Mouse (Mus musculus) liver, embryonic 14.5 days (tissue): ENCODE data around the gene Tap1. TPM values are rescaled to one million over a fixed set of nuclear protein-coding genes. Genes with fewer than 3 reads are reported as not detected.
"Not testable (repeated sequence)": the region's sequence is repeated elsewhere in the genome, so short reads cannot be mapped to it uniquely, and the experiment has no call there.

Source experiments
- ATAC-seq: fragments of 200-750 bp; cut with Nextera tagmentation; 2 replicates; pipeline ENCODE4 v1.8.0; 2017; ENCODE audit warnings: moderate number of reproducible peaks, mild to moderate bottlenecking, moderate library complexity; ENCODE audit not compliant: insufficient read depth
- DNase-seq, 3 experiments: peaks; one replicate each; pipeline ENCODE4 v3.0.0-alpha.2; 2012 to 2013; ENCODE audit warnings: low read depth in 3 of 3, low spot score in 3 of 3
- H3K27ac ChIP-seq: fragments of 300-500 bp; sonication (generic); 2 replicates; pipeline ENCODE4 v1.5.1; 2014; ENCODE audit warnings: moderate library complexity, mild to moderate bottlenecking, control low read depth, inconsistent platforms
- H3K27me3 ChIP-seq: fragments of 300-500 bp; sonication (generic); 2 replicates; pipeline ENCODE4 v1.6.1; 2014; ENCODE audit warnings: mild to moderate bottlenecking, low read length, moderate library complexity; ENCODE audit not compliant: control insufficient read depth, insufficient read depth
- H3K36me3 ChIP-seq: fragments of 300-500 bp; sonication (generic); replicated peaks from 2 replicates; pipeline ENCODE4 v1.6.1; 2014; ENCODE audit warnings: low read depth; ENCODE audit not compliant: control insufficient read depth, insufficient read depth
- H3K4me1 ChIP-seq, 2 experiments: fragments of 200-500 bp in 1 of 2; fragments of 300-500 bp in 1 of 2; sonication (generic) in 1 of 2; replicated peaks; 2 replicates each; pipeline ENCODE4 v1.6.1; 2012 to 2014; ENCODE audit warnings: antibody characterized with exemption in 1 of 2, inconsistent platforms in 1 of 2, low read length in 1 of 2; ENCODE audit not compliant: control insufficient read depth in 2 of 2, insufficient read depth in 2 of 2
- H3K4me2 ChIP-seq: fragments of 300-500 bp; sonication (generic); 2 replicates; pipeline ENCODE4 v1.6.1; 2014; ENCODE audit warnings: low read depth, mild to moderate bottlenecking, control low read depth, moderate library complexity
- H3K4me3 ChIP-seq, 2 experiments: fragments of 200-500 bp in 1 of 2; fragments of 300-500 bp in 1 of 2; sonication (generic) in 1 of 2; 2 replicates each; pipeline ENCODE4 v1.5.1; 2012 to 2014; ENCODE audit warnings: low read depth in 2 of 2, low read length in 2 of 2, mild to moderate bottlenecking in 2 of 2, control low read depth in 1 of 2, inconsistent platforms in 1 of 2, moderate library complexity in 1 of 2; ENCODE audit not compliant: insufficient read depth in 1 of 2
- H3K9ac ChIP-seq: fragments of 300-500 bp; sonication (generic); replicated peaks from 2 replicates; pipeline ENCODE4 v1.6.1; 2014; ENCODE audit warnings: mild to moderate bottlenecking, control low read depth, moderate library complexity
- H3K9me3 ChIP-seq: fragments of 300-500 bp; sonication (generic); 2 replicates; pipeline ENCODE4 v1.6.1; 2016; ENCODE audit warnings: low read length, mixed read lengths; ENCODE audit not compliant: control insufficient read depth
- CTCF ChIP-seq: IDR thresholded peaks from 2 replicates; pipeline ENCODE4 v1.5.1; 2016; ENCODE audit warnings: antibody characterized with exemption, low read depth, control low read depth
- EP300 ChIP-seq: IDR thresholded peaks from 2 replicates; pipeline ENCODE4 v1.6.1; 2016; ENCODE audit warnings: antibody characterized with exemption, low read depth
- WGBS: fragments of 180-500 bp; shearing (Covaris S2); extraction: QIAGEN DNeasy Blood & Tissue Kit; methylation state at CpG from one replicate; pipeline ENCODE4 v1.1.7; 2014; ENCODE audit not compliant: insufficient replicate concordance; 5-methylcytosine and 5-hydroxymethylcytosine counted together
- polyA plus RNA-seq, 2 experiments: library from polyadenylated mRNA; depleted of rRNA in 1 of 2; stranded (reverse) in 1 of 2; unstranded in 1 of 2; fragments of >200 nt; fragmentation: Nextera tagmentation in 1 of 2; extraction: Ambion mirVana in 1 of 2; gene quantifications; 2 replicates each; pipeline versions ENCODE4 v1.2.1 to v1.2.3; 2012 to 2014

The Tap1 gene
- polyA plus RNA-seq, 2 experiments: 1.9 to 2.5 TPM

DNA sequence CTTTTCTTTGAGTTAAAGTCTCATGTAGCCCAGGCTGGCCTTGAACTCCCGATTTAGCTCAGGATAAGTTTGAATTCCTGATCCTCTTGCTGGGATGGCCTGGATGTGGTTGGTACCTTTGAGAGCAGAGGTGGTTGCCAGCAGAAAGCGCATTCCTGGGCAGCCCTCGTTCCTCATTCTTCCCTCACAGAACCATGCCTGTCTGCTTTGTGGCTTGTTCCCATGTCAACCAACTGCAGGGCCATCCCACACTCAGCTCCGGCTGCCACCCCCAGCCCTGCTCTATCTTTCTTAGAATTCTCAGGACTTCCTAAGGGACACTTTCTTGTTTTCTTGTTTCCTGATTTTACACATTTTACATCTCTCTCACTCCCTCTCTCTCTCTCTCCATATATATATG is 45.9 kb upstream of the Tap1 start:
- Histone ChIP-seq H3K4me3 (no peak overlapping the region), H3K9ac (no peak overlapping the region), H3K36me3 (no peaks in the 10 kb centered on the region), H3K27me3 (peaks cover 19% of the 10 kb centered on the region), H3K4me1 (peaks cover 3 to 10% of the 10 kb centered on the region in 2 experiments; a peak in 3 of 4 replicates), H3K27ac (no peak overlapping the region), H3K9me3 (no peaks in the 10 kb centered on the region), H3K4me2 (no peak overlapping the region)
- TF ChIP-seq EP300 (no peak), CTCF (no peak)
- ATAC-seq (no peak), DNase-seq (no peak)
- WGBS: 41% methylated on average over 4 of the region's 4 CpGs

DNA sequence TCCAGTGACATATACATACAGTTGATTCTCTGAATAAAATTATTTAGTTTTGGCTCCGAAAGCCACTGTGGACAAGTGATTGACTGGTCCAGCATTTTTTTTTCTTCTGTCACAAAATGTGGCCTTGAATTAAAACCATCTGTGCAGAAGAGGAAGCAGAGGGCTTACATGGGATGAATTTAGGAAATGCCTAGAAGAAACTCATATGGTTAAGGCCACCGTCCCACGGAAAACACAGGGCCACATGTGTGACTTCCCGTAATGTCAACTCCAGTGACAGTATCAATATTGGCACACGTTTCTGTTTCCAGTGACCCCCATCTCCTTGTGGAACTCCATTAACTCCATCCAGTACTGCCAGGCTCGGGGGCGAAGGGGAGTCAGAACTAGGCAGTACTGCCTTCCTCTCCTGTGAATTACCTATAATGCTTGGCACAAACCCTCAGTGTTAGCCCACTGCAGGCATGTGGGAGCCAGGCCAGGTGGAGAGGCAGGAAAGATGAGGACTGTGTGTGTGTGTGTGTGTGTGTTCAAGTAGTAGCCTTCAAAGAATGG is 44.8 kb upstream of the Tap1 start:
- no peaks in the 10 kb centered on the region for H3K36me3 ChIP-seq
- H3K4me3 ChIP-seq: no peak overlapping the region
- H3K27ac ChIP-seq: no peak overlapping the region
- 54% methylated on average over 7 of the region's 7 CpGs for WGBS
- no peak overlapping the region for H3K9ac ChIP-seq
- H3K9me3 ChIP-seq: no peaks in the 10 kb centered on the region
- peaks cover 3 to 10% of the 10 kb centered on the region in 2 experiments; a peak in 3 of 4 replicates for H3K4me1 ChIP-seq
- peaks cover 19% of the 10 kb centered on the region for H3K27me3 ChIP-seq
- ATAC-seq: no peak
- no peak for TF ChIP-seq CTCF
- no peak for TF ChIP-seq EP300
- no peak overlapping the region for H3K4me2 ChIP-seq
- no peak for DNase-seq

- 10% methylated on average over 7 of the region's 7 CpGs for WGBS
- Histone ChIP-seq H3K36me3 (no peaks in the 10 kb centered on the region), H3K9me3 (no peaks in the 10 kb centered on the region), H3K4me2 (no peak within 1 kb of the TSS), H3K27ac (no peak within 1 kb of the TSS), H3K4me3 (no peak within 1 kb of the TSS), H3K9ac (no peak within 1 kb of the TSS), H3K27me3 (peaks cover 19% of the 10 kb centered on the region), H3K4me1 (peaks cover 3 to 10% of the 10 kb centered on the region in 2 experiments; a peak in 3 of 4 replicates)
- ATAC-seq (peak; percentile 42; the same call in 1 of the 2 replicates), DNase-seq (no peak)
- TF ChIP-seq EP300 (no peak), CTCF (no peak)
Observed at GRCm38 (mm10) chr17:34143033-34143432, 44.3 kb upstream of the Tap1 start, which contains the start of gene H2-DMb2. TSS of gene H2-DMb2 (plus strand) at chr17:34143307.

DNA sequence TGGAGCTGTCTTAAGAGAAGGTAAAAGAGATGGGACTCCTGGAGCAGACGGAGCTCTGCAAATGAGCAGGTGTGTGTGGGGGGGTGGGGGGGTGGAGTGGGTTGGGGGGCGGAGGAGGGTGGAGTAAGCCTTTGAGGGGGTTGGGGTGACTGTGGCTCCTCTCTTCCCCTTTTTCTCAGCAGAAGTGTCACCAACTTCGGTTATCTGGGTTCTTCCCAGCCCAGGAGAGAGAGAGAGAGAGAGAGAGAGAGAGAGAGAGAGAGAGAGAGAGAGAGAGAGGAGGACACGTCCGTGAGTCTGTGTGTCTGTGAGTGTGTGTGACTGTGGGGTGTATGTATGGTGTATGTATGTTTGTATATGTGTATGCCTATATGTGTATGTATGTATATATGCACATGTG is 43.9 kb upstream of the Tap1 start:
- Histone ChIP-seq H3K9ac (no peak overlapping the region), H3K36me3 (no peaks in the 10 kb centered on the region), H3K27ac (no peak overlapping the region), H3K27me3 (peaks cover 19% of the 10 kb centered on the region), H3K4me1 (peaks cover 3 to 10% of the 10 kb centered on the region in 2 experiments; a peak in 3 of 4 replicates), H3K9me3 (no peaks in the 10 kb centered on the region), H3K4me3 (no peak overlapping the region), H3K4me2 (no peak overlapping the region)
- WGBS: 17% methylated on average over 4 of the region's 5 CpGs
- ATAC-seq: no peak
- no peak for DNase-seq
- TF ChIP-seq EP300: no peak
- no peak for TF ChIP-seq CTCF

GRCm38 (mm10) chr17:34144221-34144620 is 43.1 kb upstream of the Tap1 start:
- 81% methylated on average over 4 of the region's 4 CpGs for WGBS
- not testable (repeated sequence) for DNase-seq, H3K27ac ChIP-seq, H3K9ac ChIP-seq, H3K9me3 ChIP-seq, ATAC-seq, H3K4me3 ChIP-seq, H3K4me1 ChIP-seq, H3K4me2 ChIP-seq, H3K36me3 ChIP-seq
- H3K27me3 ChIP-seq: peaks cover 12% of the 10 kb centered on the region
